Mouse (Mus musculus): ENCODE measurements around the gene 4930512M02Rik. TPM values are rescaled to one million over a fixed set of nuclear protein-coding genes. Genes with fewer than 3 reads are reported as not detected.

Gene 4930512M02Rik
- total and polyA plus RNA-seq, 2 experiments, result not detected

DNA sequence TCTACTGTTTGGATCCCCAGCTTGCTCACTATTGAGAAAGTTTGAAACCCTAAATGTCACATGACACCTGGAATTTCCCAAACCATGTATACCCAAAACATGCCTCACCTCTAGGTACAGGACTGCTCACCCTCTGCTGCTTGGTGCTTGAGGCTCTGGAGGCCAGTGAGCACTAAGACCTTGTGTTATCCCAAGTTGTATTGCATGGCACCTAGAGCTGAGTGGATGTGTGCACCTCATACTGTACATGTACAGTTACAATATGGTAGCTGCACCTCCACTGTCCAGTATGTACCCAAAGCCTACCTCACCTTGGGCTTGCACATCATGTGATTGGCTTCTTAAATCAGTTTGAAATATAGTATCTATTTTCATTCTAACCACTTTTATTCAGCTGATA, 16.7 kb upstream of the 4930512M02Rik start:
- Histone ChIP-seq H3K4me3 (ENCODE audit: insufficient read depth, low read depth, low read length) (no peak overlapping the region), H3K36me3 (ENCODE audit: control insufficient read depth, insufficient read depth, low read length) (no peaks in the 10 kb centered on the region), H3K79me2 (ENCODE audit: control insufficient read depth, insufficient read depth, low read length) (no peaks in the 10 kb centered on the region), H3K9ac (ENCODE audit: low read depth, low read length) (no peak overlapping the region), H3K27me3 (ENCODE audit: control insufficient read depth, insufficient read depth, low read length) (no peaks in the 10 kb centered on the region), H3K4me1 (ENCODE audit: control insufficient read depth, insufficient read depth, low read length) (no peaks in the 10 kb centered on the region), H3K27ac (replicated peaks; ENCODE audit: insufficient read depth, low read depth, low read length) (no peak overlapping the region)
- no peak for DNase-seq (ENCODE audit: extremely low read depth, low read depth, low spot score)
- no peak for TF ChIP-seq CTCF (IDR thresholded peaks at IDR 0.05; ENCODE audit: low read depth, low read length)
- TF ChIP-seq POLR2A (IDR thresholded peaks at IDR 0.05; ENCODE audit: extremely low read depth, insufficient read depth, low read length), result no peak

DNA sequence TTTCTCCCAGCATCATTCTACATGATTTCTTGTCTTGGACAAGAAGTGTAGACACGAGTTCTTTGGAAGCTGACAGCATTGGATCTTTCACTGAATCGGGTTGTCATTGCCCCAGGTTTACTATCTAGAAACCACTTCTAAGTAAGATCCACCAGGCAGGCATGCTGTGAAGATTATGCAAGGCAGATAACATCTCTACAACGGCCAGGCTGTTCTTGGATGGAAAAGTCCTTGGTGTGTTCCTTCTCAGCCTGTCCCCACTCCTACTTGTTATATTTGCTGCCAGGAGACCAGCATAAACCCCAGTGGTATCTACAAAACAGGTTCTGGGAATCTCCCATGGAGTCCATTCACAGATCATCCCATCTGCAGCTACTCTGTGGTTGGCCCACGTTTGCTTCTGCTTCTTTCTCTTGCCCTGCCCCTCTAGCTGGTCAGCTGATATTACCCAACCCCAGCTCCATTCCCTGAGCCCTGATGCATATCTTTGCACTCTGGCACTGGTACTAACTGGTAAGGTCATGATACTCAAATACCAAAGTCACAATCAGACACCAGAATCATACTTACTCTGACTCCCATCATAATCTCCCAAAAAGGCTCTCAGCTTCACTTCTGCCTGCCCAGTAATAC, 3.4 kb downstream of the 4930512M02Rik start:
- Histone ChIP-seq H3K79me2 (ENCODE audit: control insufficient read depth, insufficient read depth, low read length) (no peaks in the 10 kb centered on the region), H3K4me1 (ENCODE audit: control insufficient read depth, insufficient read depth, low read length) (no peaks in the 10 kb centered on the region), H3K4me3 (ENCODE audit: insufficient read depth, low read depth, low read length) (no peak overlapping the region), H3K27me3 (ENCODE audit: control insufficient read depth, insufficient read depth, low read length) (no peaks in the 10 kb centered on the region), H3K27ac (replicated peaks; ENCODE audit: insufficient read depth, low read depth, low read length) (no peak overlapping the region), H3K36me3 (ENCODE audit: control insufficient read depth, insufficient read depth, low read length) (no peaks in the 10 kb centered on the region), H3K9ac (ENCODE audit: low read depth, low read length) (no peak overlapping the region)
- DNase-seq (ENCODE audit: extremely low read depth, low read depth, low spot score), result no peak
- no peak for TF ChIP-seq CTCF (IDR thresholded peaks at IDR 0.05; ENCODE audit: low read depth, low read length)
- no peak for TF ChIP-seq POLR2A (IDR thresholded peaks at IDR 0.05; ENCODE audit: extremely low read depth, insufficient read depth, low read length)
- WGBS, result 51% methylated on average over 4 of the region's 4 CpGs

GRCm38 (mm10) chr11:11609243-11609642, 18.4 kb downstream of the 4930512M02Rik start:
- DNase-seq (ENCODE audit: extremely low read depth, low read depth, low spot score), result no peak
- no peaks in the 10 kb centered on the region for H3K36me3 ChIP-seq (ENCODE audit: control insufficient read depth, insufficient read depth, low read length)
- WGBS, result 82% methylated on average over 2 of the region's 2 CpGs
- 0 out of 2 replicates have a peak, but pooled peaks cover 2% of the 10 kb centered on the region for H3K27me3 ChIP-seq (ENCODE audit: control insufficient read depth, insufficient read depth, low read length)
- H3K27ac ChIP-seq (replicated peaks; ENCODE audit: insufficient read depth, low read depth, low read length), result no peak overlapping the region
- H3K4me1 ChIP-seq (ENCODE audit: control insufficient read depth, insufficient read depth, low read length), result no peaks in the 10 kb centered on the region
- H3K9ac ChIP-seq (ENCODE audit: low read depth, low read length), result no peak overlapping the region
- TF ChIP-seq CTCF (IDR thresholded peaks at IDR 0.05; ENCODE audit: low read depth, low read length), result no peak
- H3K79me2 ChIP-seq (ENCODE audit: control insufficient read depth, insufficient read depth, low read length), result no peaks in the 10 kb centered on the region
- no peak overlapping the region for H3K4me3 ChIP-seq (ENCODE audit: insufficient read depth, low read depth, low read length)

DNA sequence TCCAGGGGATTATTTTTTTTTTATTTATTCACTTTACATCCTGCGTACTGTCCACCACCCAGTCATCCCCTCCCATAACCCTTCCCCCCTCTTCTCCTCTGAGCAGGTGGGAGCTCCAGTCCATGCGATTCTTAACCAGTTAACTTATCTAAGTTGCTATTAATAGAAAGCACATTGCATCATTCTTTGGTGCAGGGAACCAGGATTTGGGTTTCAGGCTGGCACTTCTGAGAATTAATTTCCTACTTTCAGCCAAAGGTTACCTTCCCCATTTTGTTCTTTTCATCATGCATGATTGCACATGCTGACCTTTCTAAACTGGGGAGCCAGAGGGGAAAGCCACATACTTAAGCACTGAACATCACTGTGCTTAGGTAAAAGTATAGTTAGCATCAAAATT, 40.3 kb downstream of the 4930512M02Rik start:
- no peaks in the 10 kb centered on the region for H3K4me1 ChIP-seq (ENCODE audit: control insufficient read depth, insufficient read depth, low read length)
- H3K79me2 ChIP-seq (ENCODE audit: control insufficient read depth, insufficient read depth, low read length), result no peaks in the 10 kb centered on the region
- H3K4me3 ChIP-seq (ENCODE audit: insufficient read depth, low read depth, low read length), result no peak overlapping the region
- H3K36me3 ChIP-seq (ENCODE audit: control insufficient read depth, insufficient read depth, low read length), result no peaks in the 10 kb centered on the region
- TF ChIP-seq POLR2A (IDR thresholded peaks at IDR 0.05; ENCODE audit: extremely low read depth, insufficient read depth, low read length), result no peak
- TF ChIP-seq CTCF (IDR thresholded peaks at IDR 0.05; ENCODE audit: low read depth, low read length), result no peak
- no peaks in the 10 kb centered on the region for H3K27me3 ChIP-seq (ENCODE audit: control insufficient read depth, insufficient read depth, low read length)
- H3K9ac ChIP-seq (ENCODE audit: low read depth, low read length), result no peak overlapping the region
- WGBS, result 45% methylated on average over 2 of the region's 2 CpGs
- no peak overlapping the region for H3K27ac ChIP-seq (replicated peaks; ENCODE audit: insufficient read depth, low read depth, low read length)
- DNase-seq (ENCODE audit: extremely low read depth, low read depth, low spot score), result no peak

DNA sequence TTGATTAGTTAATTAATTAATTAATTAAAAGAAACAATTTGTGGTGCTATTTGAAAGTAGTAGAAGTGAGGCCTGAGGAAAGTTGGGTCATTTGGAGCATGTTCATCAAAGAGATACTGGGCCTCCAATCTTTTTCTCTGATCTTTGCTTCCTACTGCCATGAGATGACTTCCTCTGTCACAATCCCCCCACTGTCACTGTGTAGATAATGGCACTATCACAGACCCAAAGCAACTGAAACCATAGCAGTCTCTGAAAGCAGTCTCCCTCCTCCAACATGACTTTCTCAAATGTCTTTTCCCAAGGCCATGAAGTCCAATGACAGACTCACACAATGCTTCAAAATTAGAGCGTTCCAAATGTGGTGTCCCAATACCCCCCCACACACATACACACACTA, 41.2 kb downstream of the 4930512M02Rik start:
- no peaks in the 10 kb centered on the region for H3K36me3 ChIP-seq (ENCODE audit: control insufficient read depth, insufficient read depth, low read length)
- H3K27ac ChIP-seq (replicated peaks; ENCODE audit: insufficient read depth, low read depth, low read length), result no peak overlapping the region
- H3K27me3 ChIP-seq (ENCODE audit: control insufficient read depth, insufficient read depth, low read length), result no peaks in the 10 kb centered on the region
- 94% methylated on average over 1 of the region's 1 CpGs for WGBS
- H3K4me3 ChIP-seq (ENCODE audit: insufficient read depth, low read depth, low read length), result no peak overlapping the region
- H3K4me1 ChIP-seq (ENCODE audit: control insufficient read depth, insufficient read depth, low read length), result no peaks in the 10 kb centered on the region
- no peak overlapping the region for H3K9ac ChIP-seq (ENCODE audit: low read depth, low read length)
- DNase-seq (ENCODE audit: extremely low read depth, low read depth, low spot score), result no peak
- H3K79me2 ChIP-seq (ENCODE audit: control insufficient read depth, insufficient read depth, low read length), result no peaks in the 10 kb centered on the region
- TF ChIP-seq POLR2A (IDR thresholded peaks at IDR 0.05; ENCODE audit: extremely low read depth, insufficient read depth, low read length), result no peak
- no peak for TF ChIP-seq CTCF (IDR thresholded peaks at IDR 0.05; ENCODE audit: low read depth, low read length)

- TF ChIP-seq CTCF (IDR thresholded peaks at IDR 0.05; ENCODE audit: low read depth, low read length), result no peak
- TF ChIP-seq POLR2A (IDR thresholded peaks at IDR 0.05; ENCODE audit: extremely low read depth, insufficient read depth, low read length), result no peak
Measured at GRCm38 (mm10) chr11:11573691-11574090, 53.9 kb downstream of the 4930512M02Rik start.

More at GRCm38 (mm10) chr11:11573691-11574090, 53.9 kb downstream of the 4930512M02Rik start:
- H3K4me3 ChIP-seq (ENCODE audit: insufficient read depth, low read depth, low read length), result no peak overlapping the region
- no peak for DNase-seq (ENCODE audit: extremely low read depth, low read depth, low spot score)
- no peaks in the 10 kb centered on the region for H3K36me3 ChIP-seq (ENCODE audit: control insufficient read depth, insufficient read depth, low read length)
- H3K9ac ChIP-seq (ENCODE audit: low read depth, low read length), result no peak overlapping the region
- H3K79me2 ChIP-seq (ENCODE audit: control insufficient read depth, insufficient read depth, low read length), result no peaks in the 10 kb centered on the region
- H3K4me1 ChIP-seq (ENCODE audit: control insufficient read depth, insufficient read depth, low read length), result no peaks in the 10 kb centered on the region
- no peaks in the 10 kb centered on the region for H3K27me3 ChIP-seq (ENCODE audit: control insufficient read depth, insufficient read depth, low read length)
- H3K27ac ChIP-seq (replicated peaks; ENCODE audit: insufficient read depth, low read depth, low read length), result no peak overlapping the region
- WGBS, result 53% methylated on average over 6 of the region's 6 CpGs
